Mouse (Mus musculus) testis, postnatal 14 days (tissue): ENCODE measurements around the gene Gpr35.

Source experiments
- DNase-seq: peaks from one replicate; pipeline ENCODE4 v3.0.0; 2021; ENCODE audit warnings: low spot score

Gene Gpr35

DNA sequence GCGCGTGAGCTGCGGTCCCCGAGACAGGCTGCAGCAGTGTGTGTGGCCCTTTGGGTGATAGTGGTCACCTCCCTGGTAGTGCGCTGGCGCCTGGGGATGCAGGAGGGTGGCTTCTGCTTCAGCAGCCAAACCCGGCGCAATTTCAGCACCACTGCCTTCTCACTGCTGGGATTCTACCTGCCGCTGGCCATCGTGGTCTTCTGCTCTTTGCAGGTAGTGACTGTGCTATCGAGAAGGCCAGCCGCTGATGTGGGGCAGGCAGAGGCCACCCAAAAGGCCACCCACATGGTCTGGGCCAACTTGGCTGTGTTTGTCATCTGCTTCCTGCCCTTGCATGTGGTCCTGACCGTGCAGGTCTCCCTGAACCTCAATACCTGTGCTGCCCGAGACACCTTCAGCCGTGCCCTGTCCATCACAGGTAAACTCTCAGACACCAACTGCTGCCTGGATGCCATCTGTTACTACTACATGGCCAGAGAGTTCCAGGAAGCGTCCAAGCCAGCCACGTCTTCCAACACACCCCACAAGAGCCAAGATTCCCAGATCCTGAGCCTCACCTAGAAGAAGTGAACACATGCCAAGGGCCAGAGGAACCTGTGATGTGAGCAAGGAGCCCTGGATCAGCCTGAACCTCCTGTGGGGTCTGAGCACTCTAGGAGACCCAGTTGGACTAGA is 32.4 kb downstream of the Gpr35 start:
- DNase-seq, result no peak

DNA sequence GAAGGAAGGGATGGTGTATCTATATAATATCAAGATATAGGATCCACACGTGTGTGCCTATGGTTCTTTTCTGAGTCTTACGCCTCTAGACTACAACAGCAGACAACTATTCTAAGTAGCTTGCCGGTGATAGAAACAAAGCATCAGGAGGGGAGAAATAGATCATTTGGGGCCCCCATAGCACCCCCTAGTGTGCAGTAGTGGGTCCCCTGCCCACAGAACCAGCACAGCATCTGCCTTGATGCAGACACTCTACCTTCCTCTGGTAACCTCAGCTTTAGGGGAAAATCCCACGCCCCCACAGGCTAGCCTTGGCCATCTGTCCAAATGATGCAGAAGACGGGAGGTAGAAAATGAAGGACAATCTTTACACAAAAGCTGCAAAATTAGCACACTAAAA is 34.3 kb downstream of the Gpr35 start:
- no peak for DNase-seq

DNA sequence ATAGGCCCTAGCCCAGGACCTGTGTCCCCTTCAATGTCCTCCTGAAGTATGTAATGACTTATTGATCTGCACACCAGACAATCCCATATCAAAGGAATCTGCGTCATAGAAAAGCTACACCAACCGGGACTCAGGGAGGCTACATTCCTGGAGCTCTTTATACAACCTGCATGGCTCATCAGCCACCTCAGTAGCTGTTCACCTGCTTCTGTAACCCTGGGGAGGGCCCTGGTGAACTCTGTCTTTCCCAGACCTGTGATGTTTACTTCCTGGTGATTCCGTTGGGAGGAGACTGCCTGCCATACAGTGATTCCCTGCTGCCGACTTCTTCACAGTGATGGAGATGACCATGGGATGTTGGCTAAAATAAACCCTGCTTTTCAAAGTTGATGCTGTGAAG is 38.2 kb downstream of the Gpr35 start:
- DNase-seq, result no peak

DNA sequence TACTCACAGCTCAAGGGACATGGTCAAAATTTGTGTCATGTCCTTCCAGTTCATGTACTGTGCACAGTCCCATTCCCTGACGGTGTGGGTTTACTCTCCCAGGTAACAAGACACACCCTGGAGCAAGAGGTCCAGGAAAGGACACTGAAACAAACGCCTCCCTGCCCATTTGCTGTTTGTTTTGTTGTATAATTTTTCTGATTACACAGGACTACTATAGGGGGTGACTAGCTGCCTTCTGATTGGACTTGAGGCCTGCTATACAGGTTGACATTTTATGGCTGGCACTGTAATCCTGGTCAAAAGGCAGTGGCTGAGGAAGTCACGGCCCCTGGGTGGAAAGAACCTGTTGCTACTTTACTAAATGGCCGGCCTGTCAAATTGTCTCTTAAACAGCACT is 39.2 kb downstream of the Gpr35 start:
- no peak for DNase-seq

DNA sequence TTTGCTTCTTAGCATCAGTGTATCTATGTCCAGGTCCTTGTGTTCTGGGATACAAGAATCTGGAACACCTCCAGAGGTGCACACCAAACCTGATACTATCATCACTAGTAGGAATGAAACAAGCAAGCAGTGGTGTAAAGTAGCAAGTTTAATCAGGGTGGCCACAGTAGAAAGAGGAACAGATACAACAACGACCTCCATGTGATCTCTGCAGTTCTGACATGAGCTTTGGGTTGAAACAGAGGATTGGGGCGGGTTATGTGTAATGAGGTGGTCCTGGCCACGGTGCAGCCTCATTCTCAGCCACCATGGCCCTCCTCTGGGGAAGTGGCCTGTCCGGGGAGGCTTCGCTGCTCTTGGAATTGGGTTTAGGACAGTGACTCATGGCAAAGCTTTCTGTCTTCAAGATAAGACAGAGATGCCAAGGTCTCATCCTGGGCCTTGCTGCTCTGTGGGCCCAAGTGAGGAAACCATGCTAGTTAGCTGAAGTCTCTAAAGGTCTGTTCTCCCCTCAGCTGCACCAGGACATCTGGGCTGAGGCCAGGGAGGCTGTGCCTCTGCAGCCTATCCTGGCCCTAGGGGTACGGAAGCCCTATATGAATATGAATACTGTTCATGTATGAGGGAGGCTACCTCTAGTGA is 41.7 kb downstream of the Gpr35 start:
- DNase-seq, result no peak

DNA sequence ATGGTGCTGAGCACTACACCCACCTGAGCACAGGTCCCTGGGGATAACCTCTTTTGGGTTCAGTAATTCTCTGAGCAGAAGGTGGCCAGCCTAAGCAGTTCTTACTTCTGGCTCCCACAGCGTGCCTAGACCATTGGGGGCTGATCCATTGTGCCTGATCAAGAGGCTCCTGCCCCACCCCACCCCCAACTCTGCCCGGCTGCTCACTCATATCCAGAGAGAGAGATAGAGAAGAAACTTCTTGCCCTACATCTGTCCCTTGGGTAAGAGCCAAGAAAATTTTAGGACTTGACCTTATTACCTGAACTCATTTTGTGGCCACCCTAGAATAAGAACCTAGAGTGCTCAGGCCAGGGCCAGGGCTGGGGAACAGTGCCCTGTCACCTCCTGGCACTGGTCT is 42.2 kb downstream of the Gpr35 start:
- no peak for DNase-seq

DNA sequence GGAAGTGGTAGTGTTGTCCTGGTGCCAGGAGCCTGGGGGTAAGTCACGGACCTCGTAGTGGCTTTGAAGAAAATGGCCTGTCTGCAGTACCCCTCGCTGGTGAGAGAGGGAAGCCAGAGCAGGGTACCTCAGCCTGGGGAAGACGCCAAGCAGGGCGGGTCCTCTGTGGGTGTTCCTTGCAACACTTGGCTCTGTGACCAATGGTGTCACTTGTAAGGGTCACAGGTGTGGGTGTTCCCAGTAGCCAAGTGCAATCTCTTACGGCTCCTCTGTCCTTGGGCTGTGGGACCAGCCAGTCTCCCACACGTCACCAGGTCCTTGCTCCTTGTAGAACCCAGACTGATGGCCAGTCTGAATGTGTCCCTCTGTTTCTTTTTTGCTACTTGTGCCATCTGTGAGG is 55.4 kb downstream of the Gpr35 start, which contains the start of gene Aqp12:
Aqp12 (plus strand) TSS at position 274 of the 400 bp plus-strand sequence.
- DNase-seq, result no peak

DNA sequence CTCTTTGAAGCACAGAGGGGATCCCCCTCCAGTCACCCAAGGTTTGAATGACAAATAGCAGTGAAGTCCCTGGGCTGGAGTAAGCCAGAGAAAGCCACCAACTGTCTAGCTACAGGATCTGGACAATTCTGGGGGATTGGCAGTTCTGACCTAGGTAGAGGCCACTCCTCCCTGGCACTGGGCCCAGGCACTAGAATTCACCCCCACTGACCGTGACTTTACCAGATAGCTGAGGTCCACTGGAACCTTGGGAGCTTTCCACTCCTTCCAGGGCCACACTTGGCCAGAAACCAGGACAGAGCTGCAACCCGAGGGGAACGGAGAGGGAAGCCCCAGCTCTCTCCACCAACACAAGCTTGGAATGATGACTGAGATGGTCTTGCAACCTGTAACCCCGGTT is 58.5 kb downstream of the Gpr35 start:
- DNase-seq, result peak; percentile 51

DNA sequence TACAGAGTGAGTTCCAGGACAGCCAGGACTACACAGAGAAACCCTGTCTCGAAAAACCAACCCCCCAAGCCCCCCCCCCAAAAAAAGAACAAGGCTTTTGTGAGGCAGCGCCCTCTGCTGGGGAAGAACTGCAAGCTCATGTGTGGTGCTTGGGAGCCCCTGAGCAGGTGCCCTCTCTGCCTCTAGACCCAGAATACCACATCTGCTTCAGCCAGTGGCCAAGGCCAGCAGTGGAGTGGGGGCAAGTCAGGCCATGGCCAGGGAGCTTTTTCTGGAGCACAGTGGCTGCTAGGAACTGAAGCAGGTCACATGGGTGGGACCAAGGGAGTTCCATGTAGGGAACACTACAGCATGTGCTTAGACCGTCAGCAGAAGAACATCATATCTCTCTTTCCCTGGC is 60.1 kb downstream of the Gpr35 start:
- DNase-seq, result peak; percentile 19

DNA sequence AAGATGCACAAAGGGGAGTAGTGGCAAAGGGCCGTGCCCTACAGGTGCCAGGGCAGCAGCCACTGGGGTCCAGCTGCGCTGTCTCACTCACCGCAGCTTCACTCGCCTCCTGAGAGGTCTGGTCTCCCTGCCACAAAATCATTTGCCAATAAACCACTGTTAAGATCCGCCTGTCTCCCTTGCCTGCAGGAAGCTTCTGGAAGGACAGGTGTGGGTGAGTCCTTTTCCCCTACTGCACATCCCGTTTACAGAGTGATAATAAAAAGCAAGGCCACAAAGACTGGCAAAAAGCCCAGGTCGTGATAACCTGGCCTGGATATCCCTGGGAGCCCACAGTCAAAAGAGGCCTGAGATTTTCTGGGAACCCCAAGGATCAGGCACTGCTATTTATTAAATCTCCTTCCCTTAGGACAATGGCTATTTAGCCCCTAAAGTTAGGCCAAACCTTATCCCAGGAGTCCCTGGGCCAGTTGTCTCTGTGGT is 61.5 kb downstream of the Gpr35 start:
- DNase-seq, result no peak

DNA sequence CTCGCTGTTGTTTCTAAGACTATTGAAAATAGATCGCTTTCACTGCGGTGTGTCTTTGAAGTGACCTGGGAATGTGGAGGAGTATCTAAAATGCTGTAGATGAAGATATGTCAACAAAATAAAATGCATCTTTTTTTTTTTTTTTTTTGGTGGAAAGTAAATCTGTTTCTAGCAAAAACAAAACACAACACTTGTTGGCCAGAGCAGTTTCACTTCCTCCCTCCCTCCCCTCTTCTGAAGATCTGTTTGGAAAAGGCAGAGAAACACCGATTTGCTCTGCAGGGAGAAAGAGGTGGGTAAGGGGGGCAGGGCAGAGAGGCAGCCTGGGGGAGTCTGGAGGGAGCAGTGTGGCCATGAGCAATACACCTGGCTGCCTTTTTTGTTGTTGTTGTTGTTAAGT is 62.7 kb downstream of the Gpr35 start:
- no peak for DNase-seq

DNA sequence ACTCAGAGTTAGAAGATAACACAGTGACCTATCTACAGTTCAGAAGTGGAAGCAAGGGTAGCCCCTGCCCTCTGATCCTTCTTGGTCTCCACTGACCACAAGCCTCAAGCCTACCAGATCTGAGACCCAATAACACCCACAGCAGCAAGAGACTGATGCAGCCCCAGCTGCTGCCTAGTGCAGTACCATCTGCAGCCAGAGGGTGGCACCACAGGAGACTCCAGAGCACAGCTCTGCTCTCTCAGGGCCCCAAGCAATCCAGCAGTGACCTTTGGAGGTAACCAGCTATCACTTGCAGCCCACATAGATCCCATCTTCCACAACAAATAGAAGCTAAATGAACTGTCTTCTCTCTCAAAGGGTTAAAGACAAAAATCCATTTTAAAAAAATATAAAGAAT is 63.8 kb downstream of the Gpr35 start:
- DNase-seq, result peak; percentile 76

DNA sequence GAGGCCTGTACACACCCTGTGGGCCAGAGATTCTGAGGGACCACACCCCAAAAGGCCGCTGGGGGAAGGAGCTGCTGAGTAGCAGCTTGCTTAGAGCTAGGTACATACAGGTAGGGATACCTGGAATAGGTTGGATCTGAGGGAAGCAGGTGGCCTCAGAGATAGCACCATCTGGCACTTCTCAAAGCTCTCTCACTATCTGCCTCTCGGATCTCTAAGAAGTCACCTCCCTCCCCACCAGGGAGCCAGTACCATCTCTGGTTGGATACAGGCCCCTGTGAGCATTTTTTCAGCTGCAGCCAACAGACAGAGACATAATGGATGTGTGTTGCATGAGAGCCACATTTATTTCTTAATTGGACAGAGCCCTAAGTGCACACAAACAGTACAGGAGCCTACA is 64.5 kb downstream of the Gpr35 start:
- no peak for DNase-seq

DNA sequence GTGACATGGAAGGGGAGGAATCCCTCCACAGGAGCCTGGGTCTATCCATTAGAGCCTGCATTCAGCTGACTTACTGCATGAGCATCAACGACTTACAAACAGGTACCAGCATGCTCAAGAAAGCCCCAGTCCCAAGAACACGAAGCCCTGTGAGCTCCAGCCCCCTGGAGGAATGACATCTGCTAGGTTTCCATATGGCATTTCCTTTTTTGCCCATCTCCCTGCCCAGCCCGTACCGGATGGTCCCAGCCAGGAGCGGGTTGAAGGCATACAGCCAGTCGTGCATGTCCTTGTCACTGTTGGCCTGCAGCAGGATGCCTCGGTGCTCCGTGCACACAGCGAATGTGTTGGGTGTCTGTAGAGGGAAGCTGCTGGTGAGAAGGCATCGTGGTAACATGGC is 68.1 kb downstream of the Gpr35 start:
- DNase-seq, result no peak

DNA sequence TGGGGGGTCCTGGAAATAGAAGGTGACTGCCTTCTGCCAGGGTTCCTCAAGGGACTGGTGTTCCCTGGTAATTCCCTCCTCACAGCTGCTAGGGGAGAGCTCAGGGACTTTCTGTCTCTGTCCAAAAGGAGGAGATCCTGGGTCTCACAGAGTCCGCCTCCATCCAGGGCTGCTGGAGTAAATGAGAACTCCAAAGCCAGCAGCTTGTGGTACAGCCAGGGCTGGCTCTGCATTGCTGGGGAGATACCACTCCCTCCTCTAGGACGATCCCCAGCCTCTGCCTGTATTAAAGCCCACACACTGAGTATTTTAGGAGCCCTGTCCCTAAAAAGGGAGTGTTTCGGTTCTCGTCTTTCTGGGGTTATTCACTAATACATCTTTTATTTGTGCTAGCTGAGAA is 69.9 kb downstream of the Gpr35 start:
- no peak for DNase-seq

DNA sequence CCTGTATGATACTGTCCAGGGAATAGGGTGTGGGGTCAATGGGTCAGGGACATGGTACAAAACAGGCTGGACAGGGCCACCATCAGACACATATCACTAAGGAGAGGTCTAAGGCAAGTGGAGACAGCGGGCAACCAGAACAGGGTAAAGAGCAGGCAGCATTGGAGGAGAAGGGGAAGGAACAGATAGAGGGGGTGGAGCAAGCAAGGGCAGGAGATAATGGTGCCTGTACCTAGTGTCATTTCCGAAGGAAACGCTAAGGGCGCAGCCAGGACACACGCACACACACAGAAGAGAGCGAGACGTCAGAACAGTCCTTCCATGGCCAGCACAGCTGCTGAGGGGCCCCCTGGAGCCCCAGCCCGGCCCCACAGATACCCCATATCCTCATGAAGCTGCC is 75.9 kb downstream of the Gpr35 start:
- no peak for DNase-seq

DNA sequence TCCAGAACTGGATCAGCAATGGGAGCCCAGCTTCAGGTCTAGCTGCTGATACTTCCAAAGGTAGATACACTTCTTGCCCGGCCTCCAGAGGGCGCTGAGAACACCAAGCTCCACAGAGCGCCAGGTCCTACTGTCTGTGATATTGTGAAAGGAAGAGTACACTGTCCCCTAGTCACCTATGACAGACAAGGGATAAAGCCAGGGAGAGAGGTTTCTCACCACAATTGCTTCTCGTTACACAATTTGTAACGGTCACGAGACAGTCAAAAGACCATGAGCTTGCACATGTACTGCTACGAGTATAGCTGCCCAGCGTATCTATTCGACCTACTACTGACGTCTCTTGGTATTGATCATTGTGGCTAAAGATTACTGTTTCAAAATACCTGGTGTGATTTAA is 78.7 kb downstream of the Gpr35 start:
- DNase-seq, result no peak

DNA sequence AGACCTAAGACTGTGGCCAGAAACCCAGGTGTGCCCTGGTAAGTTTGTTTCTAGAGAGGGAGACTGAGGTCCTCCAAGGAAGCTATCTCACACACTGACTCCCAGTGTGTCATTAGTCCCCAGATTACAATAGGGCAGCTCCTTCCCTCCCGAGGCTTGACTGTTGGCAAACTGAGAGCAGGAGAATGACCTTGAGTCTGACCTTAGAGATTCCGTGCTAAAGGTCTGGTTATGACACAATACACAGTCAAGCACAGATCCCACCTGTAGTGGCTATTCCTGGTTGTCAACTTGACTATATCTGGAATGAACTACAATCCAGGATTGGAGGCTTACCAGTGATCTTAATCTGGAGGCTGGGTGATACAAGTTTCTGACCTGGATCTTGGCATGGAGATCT is 79.4 kb downstream of the Gpr35 start:
- DNase-seq, result no peak

DNA sequence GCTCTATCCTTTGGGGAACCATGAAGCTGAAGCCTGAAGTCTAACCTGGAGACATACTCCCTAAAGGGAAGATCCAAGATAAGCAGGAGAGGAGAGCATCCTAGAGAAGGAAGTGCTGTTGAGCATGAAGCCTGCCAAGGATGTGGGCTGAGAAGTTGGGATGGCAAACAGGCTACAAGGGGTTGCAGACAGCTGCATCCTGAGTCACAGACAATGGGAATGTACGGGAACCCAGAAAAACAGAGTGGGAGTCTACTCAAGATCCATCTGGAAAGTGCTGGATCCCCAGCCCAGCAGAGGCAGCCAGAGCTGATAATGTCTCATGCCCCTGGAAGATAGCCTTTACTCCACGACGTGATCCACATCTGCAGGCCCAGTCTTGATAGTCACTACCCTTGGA is 80.5 kb downstream of the Gpr35 start:
- DNase-seq, result no peak

DNA sequence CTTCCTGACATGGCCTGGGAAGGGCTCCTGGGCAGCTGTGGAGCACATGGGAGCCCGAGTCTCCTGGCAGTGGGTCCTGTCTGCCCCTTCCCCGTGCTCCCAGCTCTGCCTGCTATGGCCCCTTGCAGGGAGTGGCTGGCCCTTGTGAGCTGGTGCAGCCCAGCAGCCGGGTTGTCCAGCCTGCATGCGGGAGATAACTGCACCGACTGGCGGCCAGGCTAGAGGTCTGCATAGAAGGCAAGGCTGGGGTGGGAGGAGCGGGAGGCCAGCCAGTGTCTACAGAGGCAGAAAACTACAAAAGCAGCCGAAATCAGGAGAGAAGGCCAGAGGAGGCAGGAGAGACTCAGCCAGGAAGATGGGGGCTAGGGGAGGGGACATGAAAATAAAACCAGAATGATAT is 83.3 kb downstream of the Gpr35 start:
- peak; percentile 29 for DNase-seq

DNA sequence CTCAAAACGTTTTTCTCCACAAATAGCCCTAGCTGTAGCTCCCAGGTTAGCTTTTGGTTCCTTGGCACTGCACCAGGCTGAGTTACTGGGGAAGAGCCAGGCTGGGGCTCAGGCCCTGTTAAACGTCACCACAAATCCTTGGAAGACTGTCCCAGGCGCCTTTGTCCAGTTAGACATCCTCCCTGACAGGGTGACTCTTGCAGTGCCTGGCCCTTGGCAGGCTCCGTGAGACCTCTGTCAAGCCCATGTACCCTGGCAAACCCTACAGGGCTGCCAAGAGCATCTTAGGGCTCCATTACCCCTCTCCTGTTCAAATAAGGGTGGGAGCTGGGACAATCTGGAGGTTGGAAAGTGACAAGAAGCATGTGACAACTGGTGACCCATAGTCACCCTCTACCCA is 85.3 kb downstream of the Gpr35 start:
- DNase-seq, result no peak
